Mouse (Mus musculus): ENCODE measurements around the gene Trim62. TPM values are rescaled to one million over a fixed set of nuclear protein-coding genes. Genes with fewer than 3 reads are reported as not detected.
"Not testable (repeated sequence)": the region's sequence is repeated elsewhere in the genome, so short reads cannot be mapped to it uniquely, and the experiment has no call there.

The Trim62 gene
- polyA plus RNA-seq, 1 experiment from 2014 or later: 3.5 TPM

DNA sequence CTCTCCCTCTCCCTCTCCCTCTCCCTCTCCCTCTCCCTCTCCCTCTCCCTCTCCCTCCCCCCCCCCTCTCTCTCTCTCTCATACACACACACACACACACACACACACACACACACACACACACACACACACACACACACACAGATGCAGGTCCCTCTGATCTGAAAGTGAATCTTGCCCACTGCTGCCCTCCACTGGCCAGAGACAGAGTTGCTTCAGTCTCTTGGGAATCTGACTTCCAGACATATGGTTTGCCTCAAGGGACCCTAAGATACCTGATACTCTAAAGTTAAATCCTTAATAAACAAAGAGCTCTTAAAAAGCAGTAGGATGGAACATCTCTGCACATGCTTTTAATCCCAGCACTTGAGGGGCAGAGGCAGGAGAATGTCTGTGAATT is 25.2 kb upstream of the Trim62 start:
- not testable (repeated sequence) for H3K36me3 ChIP-seq; H3K27ac ChIP-seq; H3K4me3 ChIP-seq (replicated peaks); H3K9me3 ChIP-seq; H3K4me1 ChIP-seq (replicated peaks); H3K4me2 ChIP-seq (replicated peaks); H3K9ac ChIP-seq; ATAC-seq; H3K27me3 ChIP-seq (replicated peaks)

GRCm38 (mm10) chr4:128858878-128859277 is 24.5 kb upstream of the Trim62 start:
- H3K9ac ChIP-seq: no peak overlapping the region
- no peaks in the 10 kb centered on the region for H3K4me1 ChIP-seq (replicated peaks)
- H3K4me3 ChIP-seq (replicated peaks): no peak overlapping the region
- no peaks in the 10 kb centered on the region for H3K36me3 ChIP-seq
- ATAC-seq: no peak
- WGBS: 67% methylated on average over 4 of the region's 4 CpGs
- H3K9me3 ChIP-seq: no peaks in the 10 kb centered on the region
- H3K27me3 ChIP-seq (replicated peaks): no peaks in the 10 kb centered on the region
- H3K4me2 ChIP-seq (replicated peaks): no peak overlapping the region
- H3K27ac ChIP-seq: no peak overlapping the region

DNA sequence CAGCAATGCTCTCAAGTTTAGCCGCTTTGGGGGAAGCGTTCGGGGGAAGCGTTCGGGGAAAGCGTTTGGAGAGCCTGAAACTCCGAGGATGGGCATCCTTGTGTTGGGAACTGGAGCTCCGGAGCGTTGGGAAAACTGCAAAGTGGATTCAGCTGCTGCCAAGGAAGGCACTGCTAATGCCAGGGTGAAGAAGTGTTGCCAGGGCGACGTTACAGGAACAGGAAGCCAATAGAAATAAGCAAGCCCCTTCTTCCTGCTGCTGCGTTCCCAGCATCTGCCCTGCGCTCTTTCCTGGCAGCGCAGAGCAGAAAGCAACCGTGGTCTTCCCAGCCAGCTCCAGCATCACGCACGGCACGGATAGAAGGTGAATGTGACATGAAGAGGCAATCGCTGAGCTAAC is 10.4 kb upstream of the Trim62 start:
- no peak overlapping the region for H3K4me3 ChIP-seq (replicated peaks)
- H3K27ac ChIP-seq: no peak overlapping the region
- no peaks in the 10 kb centered on the region for H3K9me3 ChIP-seq
- ATAC-seq: no peak
- H3K9ac ChIP-seq: no peak overlapping the region
- WGBS: 48% methylated on average over 19 of the region's 19 CpGs
- H3K4me2 ChIP-seq (replicated peaks): 0 out of 2 replicates have a peak overlapping the region, but pooled peaks have one; percentile 9
- no peaks in the 10 kb centered on the region; the same call in 1 of the 2 replicates for H3K27me3 ChIP-seq (replicated peaks)
- H3K4me1 ChIP-seq (replicated peaks): 0 out of 2 replicates have a peak, but pooled peaks cover 5% of the 10 kb centered on the region
- no peaks in the 10 kb centered on the region for H3K36me3 ChIP-seq

- no peak overlapping the region for H3K9ac ChIP-seq
- no peak overlapping the region for H3K4me2 ChIP-seq (replicated peaks)
- H3K4me3 ChIP-seq (replicated peaks): no peak overlapping the region
- H3K4me1 ChIP-seq (replicated peaks): peaks cover 9% of the 10 kb centered on the region; the same call in 1 of the 2 replicates
- ATAC-seq: no peak
- WGBS: 92% methylated on average over 17 of the region's 17 CpGs
- no peaks in the 10 kb centered on the region for H3K9me3 ChIP-seq
- no peaks in the 10 kb centered on the region for H3K36me3 ChIP-seq
- H3K27ac ChIP-seq: no peak overlapping the region
- H3K27me3 ChIP-seq (replicated peaks): no peaks in the 10 kb centered on the region; the same call in 1 of the 2 replicates
Measured at GRCm38 (mm10) chr4:128874062-128874461, 9.3 kb upstream of the Trim62 start.

DNA sequence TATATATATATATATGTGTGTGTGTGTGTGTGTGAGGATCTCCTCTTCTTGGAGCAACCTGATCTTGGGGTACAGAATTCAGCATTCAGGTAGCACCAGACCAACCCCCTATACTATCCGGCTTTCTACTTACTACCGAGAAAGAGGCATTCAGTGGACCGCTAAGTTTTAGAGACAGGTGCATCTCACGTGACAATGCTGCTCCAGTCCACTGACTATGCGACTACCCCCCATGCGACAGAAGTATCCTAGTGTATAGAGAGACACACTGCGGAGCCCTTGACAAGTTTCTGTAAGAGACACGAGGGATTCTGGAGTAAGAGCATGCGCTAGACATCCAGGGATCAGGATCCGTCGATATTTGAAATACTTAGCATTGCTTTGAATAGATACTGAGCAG is 7.9 kb upstream of the Trim62 start:
- no peak for ATAC-seq
- no peak overlapping the region for H3K9ac ChIP-seq
- WGBS: 90% methylated on average over 11 of the region's 11 CpGs
- H3K4me3 ChIP-seq (replicated peaks): no peak overlapping the region
- H3K4me1 ChIP-seq (replicated peaks): peaks cover 12% of the 10 kb centered on the region; the same call in 1 of the 2 replicates
- no peak overlapping the region for H3K4me2 ChIP-seq (replicated peaks)
- no peaks in the 10 kb centered on the region for H3K36me3 ChIP-seq
- no peaks in the 10 kb centered on the region; the same call in 1 of the 2 replicates for H3K27me3 ChIP-seq (replicated peaks)
- no peaks in the 10 kb centered on the region for H3K9me3 ChIP-seq
- H3K27ac ChIP-seq: no peak overlapping the region

DNA sequence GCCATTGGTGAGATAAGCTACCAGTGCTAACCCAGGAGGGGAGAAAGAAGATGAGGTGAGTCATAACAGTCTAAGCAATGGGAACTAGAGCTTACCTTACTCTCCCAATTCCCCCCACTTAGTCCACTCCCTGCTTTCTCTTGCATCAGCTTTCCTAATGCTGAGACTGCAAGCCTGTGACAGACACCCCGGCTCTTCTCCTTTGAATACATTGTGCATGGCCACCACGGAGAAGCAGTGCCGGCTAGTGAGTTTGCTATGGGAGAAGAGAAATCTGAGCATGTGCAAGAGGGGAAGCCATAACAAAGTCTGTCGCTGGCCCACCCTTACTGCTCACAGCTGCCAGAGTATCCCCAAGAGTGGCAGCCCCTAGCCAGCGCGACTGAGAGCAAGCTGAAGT is 5.9 kb upstream of the Trim62 start:
- no peaks in the 10 kb centered on the region for H3K36me3 ChIP-seq
- ATAC-seq: no peak
- WGBS: 23% methylated on average over 6 of the region's 6 CpGs
- no peak overlapping the region for H3K27ac ChIP-seq
- no peaks in the 10 kb centered on the region for H3K9me3 ChIP-seq
- no peak overlapping the region for H3K9ac ChIP-seq
- H3K4me2 ChIP-seq (replicated peaks): no peak overlapping the region
- H3K27me3 ChIP-seq (replicated peaks): no peaks in the 10 kb centered on the region; the same call in 1 of the 2 replicates
- H3K4me3 ChIP-seq (replicated peaks): no peak overlapping the region
- H3K4me1 ChIP-seq (replicated peaks): peaks cover 12% of the 10 kb centered on the region; the same call in 1 of the 2 replicates

- WGBS: 25% methylated on average over 13 of the region's 13 CpGs
- Histone ChIP-seq H3K27ac (no peak overlapping the region), H3K4me2 (replicated peaks) (0 out of 2 replicates have a peak overlapping the region, but pooled peaks have one; percentile 13), H3K9ac (no peak overlapping the region), H3K36me3 (no peaks in the 10 kb centered on the region), H3K9me3 (no peaks in the 10 kb centered on the region), H3K4me1 (replicated peaks) (peaks cover 17% of the 10 kb centered on the region; the same call in 1 of the 2 replicates), H3K27me3 (replicated peaks) (no peaks in the 10 kb centered on the region; the same call in 1 of the 2 replicates), H3K4me3 (replicated peaks) (no peak overlapping the region)
- no peak for ATAC-seq
Measured at GRCm38 (mm10) chr4:128878901-128879491, 4.4 kb upstream of the Trim62 start.

DNA sequence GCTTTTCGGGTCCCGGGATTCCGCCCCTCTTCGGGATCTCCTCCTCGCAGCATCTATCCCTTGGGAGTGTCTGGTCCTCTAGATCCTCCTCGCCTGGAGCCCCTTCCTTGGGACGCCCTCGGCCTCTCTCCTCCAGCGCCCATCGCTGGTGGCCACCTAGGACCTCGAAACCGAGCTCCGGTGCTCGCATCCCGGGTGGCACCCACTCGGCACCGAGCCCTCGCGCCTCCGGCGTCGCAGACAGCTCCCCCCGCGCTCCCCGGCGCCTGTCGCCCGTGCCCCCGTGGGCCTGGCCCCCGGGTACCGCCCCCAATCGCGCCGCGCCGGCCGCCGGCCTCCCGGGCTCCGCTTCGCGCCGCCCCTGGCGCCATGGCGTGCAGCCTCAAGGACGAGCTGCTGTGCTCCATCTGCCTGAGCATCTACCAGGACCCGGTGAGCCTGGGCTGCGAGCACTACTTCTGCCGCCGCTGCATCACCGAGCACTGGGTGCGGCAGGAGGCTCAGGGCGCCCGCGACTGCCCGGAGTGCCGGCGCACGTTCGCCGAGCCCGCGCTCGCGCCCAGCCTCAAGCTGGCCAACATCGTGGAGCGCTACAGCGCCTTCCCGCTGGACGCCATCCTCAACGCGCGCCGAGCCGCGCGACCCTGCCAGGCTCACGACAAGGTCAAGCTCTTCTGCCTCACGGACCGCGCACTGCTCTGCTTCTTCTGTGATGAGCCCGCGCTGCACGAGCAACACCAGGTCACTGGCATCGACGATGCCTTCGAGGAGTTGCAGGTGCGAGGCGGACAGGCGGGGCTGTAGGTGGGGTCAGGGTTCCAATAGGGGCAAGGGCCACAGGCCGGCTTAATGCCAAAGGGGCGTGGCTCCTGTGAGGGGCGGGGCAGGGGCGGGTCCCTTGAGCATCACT is 676 bp downstream of the Trim62 start:
- WGBS: under 1% methylated on average over 87 of the region's 94 CpGs
- H3K4me3 ChIP-seq (replicated peaks): peak overlapping the region; percentile 73
- peak overlapping the region; percentile 66 for H3K9ac ChIP-seq
- H3K27me3 ChIP-seq (replicated peaks): no peaks in the 10 kb centered on the region
- ATAC-seq: peak; percentile 70
- H3K36me3 ChIP-seq: no peaks in the 10 kb centered on the region
- peak overlapping the region; percentile 100 for H3K4me2 ChIP-seq (replicated peaks)
- peak overlapping the region; percentile 66 for H3K27ac ChIP-seq
- H3K9me3 ChIP-seq: no peaks in the 10 kb centered on the region
- peaks cover 21% of the 10 kb centered on the region for H3K4me1 ChIP-seq (replicated peaks)

DNA sequence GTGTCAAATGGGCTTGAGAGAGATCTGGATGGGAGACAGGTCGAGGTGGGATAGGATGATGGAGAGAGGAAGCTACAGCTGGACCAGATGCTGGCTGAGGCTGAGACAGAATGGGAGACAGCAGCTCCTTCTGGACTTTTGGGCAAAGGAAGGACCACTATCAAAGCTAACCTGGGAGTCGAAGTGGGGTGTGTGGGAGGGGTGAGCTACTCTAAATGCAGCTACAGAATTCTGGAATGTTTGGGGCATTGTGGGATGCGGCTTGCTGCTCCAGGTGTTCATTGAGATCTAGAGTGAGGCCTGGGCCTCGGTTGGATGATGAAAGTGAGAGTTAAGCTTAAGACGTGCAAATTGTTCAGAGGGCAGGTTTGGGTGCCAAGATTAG is 1.3 kb downstream of the Trim62 start:
- ATAC-seq: no peak
- Histone ChIP-seq H3K27ac (no peak overlapping the region; the same call in 1 of the 2 replicates), H3K4me3 (replicated peaks) (peak overlapping the region; percentile 73), H3K27me3 (replicated peaks) (no peaks in the 10 kb centered on the region), H3K9ac (peak overlapping the region; percentile 66; the same call in 1 of the 2 replicates), H3K4me2 (replicated peaks) (peak overlapping the region; percentile 100), H3K36me3 (no peaks in the 10 kb centered on the region), H3K4me1 (replicated peaks) (peaks cover 18% of the 10 kb centered on the region), H3K9me3 (no peaks in the 10 kb centered on the region)
- WGBS: 50% methylated on average over 5 of the region's 5 CpGs

GRCm38 (mm10) chr4:128885540-128885939 is 2.2 kb downstream of the Trim62 start:
- no peak for ATAC-seq
- Histone ChIP-seq H3K36me3 (no peaks in the 10 kb centered on the region), H3K4me3 (replicated peaks) (no peak overlapping the region), H3K9ac (no peak overlapping the region), H3K27ac (no peak overlapping the region), H3K4me2 (replicated peaks) (no peak overlapping the region), H3K4me1 (replicated peaks) (peaks cover 18% of the 10 kb centered on the region), H3K27me3 (replicated peaks) (no peaks in the 10 kb centered on the region), H3K9me3 (no peaks in the 10 kb centered on the region)
- WGBS: 98% methylated on average over 8 of the region's 8 CpGs

DNA sequence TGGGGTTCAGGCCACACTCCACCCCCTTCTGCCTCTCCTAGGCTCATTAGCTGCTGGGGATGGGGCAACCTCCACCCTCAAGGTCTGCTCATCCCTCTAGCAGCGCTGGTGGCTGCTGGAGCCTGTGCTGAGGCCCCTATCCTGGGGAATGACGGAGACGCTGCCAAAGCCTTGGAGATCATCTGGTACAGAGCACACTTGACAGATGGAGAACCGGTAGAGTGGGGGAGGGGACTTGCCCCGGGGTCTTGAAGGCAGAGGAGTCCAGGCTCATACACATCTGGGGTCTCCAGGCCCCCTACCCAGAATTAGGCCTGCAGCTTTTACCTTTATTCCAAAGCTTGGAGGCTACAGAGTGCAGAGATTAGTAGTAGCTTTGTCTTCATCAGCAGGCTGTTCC is 3.2 kb downstream of the Trim62 start:
- H3K4me2 ChIP-seq (replicated peaks): no peak overlapping the region
- H3K4me1 ChIP-seq (replicated peaks): peaks cover 21% of the 10 kb centered on the region
- no peak for ATAC-seq
- H3K27me3 ChIP-seq (replicated peaks): no peaks in the 10 kb centered on the region
- H3K36me3 ChIP-seq: no peaks in the 10 kb centered on the region
- no peak overlapping the region for H3K9ac ChIP-seq
- H3K9me3 ChIP-seq: no peaks in the 10 kb centered on the region
- no peak overlapping the region for H3K4me3 ChIP-seq (replicated peaks)
- 42% methylated on average over 5 of the region's 5 CpGs for WGBS
- no peak overlapping the region for H3K27ac ChIP-seq

DNA sequence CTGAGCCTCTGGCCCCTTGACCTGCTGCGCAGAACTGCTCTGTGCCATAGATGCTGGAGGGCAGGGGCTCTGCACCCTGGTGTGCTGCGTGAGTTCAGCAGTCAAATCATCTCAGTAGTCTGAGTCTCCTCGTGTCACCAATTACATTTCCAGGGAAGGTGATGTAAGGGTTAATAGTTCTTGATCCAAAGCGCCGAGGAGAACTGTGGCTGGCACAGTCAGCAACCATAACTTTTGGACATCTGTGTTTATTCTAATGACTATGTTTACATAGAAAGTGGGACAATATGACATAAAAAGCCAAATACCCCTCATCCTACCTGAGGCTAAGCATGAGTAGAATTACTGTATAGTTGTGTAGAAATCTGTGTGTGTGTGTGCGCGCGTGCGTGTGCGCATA is 3.6 kb downstream of the Trim62 start:
- Histone ChIP-seq H3K4me2 (replicated peaks) (no peak overlapping the region), H3K9me3 (no peaks in the 10 kb centered on the region), H3K36me3 (no peaks in the 10 kb centered on the region), H3K4me3 (replicated peaks) (no peak overlapping the region), H3K4me1 (replicated peaks) (peaks cover 21% of the 10 kb centered on the region), H3K27ac (no peak overlapping the region), H3K27me3 (replicated peaks) (no peaks in the 10 kb centered on the region), H3K9ac (no peak overlapping the region)
- ATAC-seq: no peak
- WGBS: 70% methylated on average over 10 of the region's 10 CpGs
